Comparison of ENCODE assay signal across 8 mouse cellular contexts in genomic region chr8:83747661-83748346, GRCm38 (mm10). TPM values are rescaled to one million over a fixed set of nuclear protein-coding genes. Genes with fewer than 3 reads are reported as not detected.
A peak's percentile ranks its signal among the peaks of the same experiment; 100 is the strongest.
DNase-seq lines count a peak whose midpoint lies in the region; ATAC-seq lines count a peak whose summit lies in the region.

No protein-coding gene starts in this region.

- H3K4me3 ChIP-seq in intestine, embryonic 14.5 days (ENCODE audit: low read depth, low read length): peak overlapping the region; percentile 22
- peak overlapping the region; percentile 28 for H3K4me3 ChIP-seq in midbrain, embryonic 14.5 days (replicated peaks; ENCODE audit: low read depth, low read length)

- peaks cover 12% of the 10 kb centered on the region for H3K4me1 ChIP-seq in intestine, embryonic 14.5 days (replicated peaks; ENCODE audit: control insufficient read depth, insufficient read depth, low read length)
- H3K4me1 ChIP-seq in midbrain, embryonic 14.5 days (ENCODE audit: control insufficient read depth, insufficient read depth, low read length): peaks cover 3% of the 10 kb centered on the region; the same call in 1 of the 2 replicates

- H3K9ac ChIP-seq in intestine, embryonic 14.5 days (ENCODE audit: low read length): 0 out of 2 replicates have a peak overlapping the region, but pooled peaks have one; percentile 31
- H3K9ac ChIP-seq in midbrain, embryonic 14.5 days (replicated peaks; ENCODE audit: low read length): peak overlapping the region; percentile 57

- no peaks in the 10 kb centered on the region for H3K9me3 ChIP-seq in intestine, embryonic 14.5 days (ENCODE audit: control insufficient read depth, low read length)
- no peaks in the 10 kb centered on the region for H3K9me3 ChIP-seq in midbrain, embryonic 14.5 days (ENCODE audit: control insufficient read depth, low read length)

- 2% methylated on average over 28 of the region's 28 CpGs for WGBS in intestine, embryonic 14.5 days
- 2% methylated on average over 28 of the region's 28 CpGs for WGBS in midbrain, embryonic 14.5 days

- H3K36me3 ChIP-seq in intestine, embryonic 14.5 days (ENCODE audit: control insufficient read depth, insufficient read depth, low read length): no peaks in the 10 kb centered on the region
- H3K36me3 ChIP-seq in midbrain, embryonic 14.5 days (ENCODE audit: control insufficient read depth, insufficient read depth, low read length): no peaks in the 10 kb centered on the region
- no peaks in the 10 kb centered on the region for H3K36me3 ChIP-seq in splenic B cell, adult 2 months (ENCODE audit: control insufficient read depth, insufficient read depth, low read length, poor library complexity, severe bottlenecking)

- peaks cover 4% of the 10 kb centered on the region; the same call in 1 of the 2 replicates for H3K27me3 ChIP-seq in intestine, embryonic 14.5 days (replicated peaks; ENCODE audit: control insufficient read depth, insufficient read depth, low read length)
- H3K27me3 ChIP-seq in midbrain, embryonic 14.5 days (ENCODE audit: control insufficient read depth, insufficient read depth, low read length): no peaks in the 10 kb centered on the region; the same call in 1 of the 2 replicates
- H3K27me3 ChIP-seq in splenic B cell, adult 2 months (ENCODE audit: control insufficient read depth, insufficient read depth, low read length, poor library complexity, severe bottlenecking): no peaks in the 10 kb centered on the region

- peak overlapping the region; percentile 51 for H3K4me2 ChIP-seq in intestine, embryonic 14.5 days (ENCODE audit: low read length)
- H3K4me2 ChIP-seq in midbrain, embryonic 14.5 days (ENCODE audit: low read length): peak overlapping the region; percentile 70

- peak; percentile 69 for ATAC-seq in granulocyte monocyte progenitor cell, adult 5-6 weeks (replicated peaks; ENCODE audit: poor library complexity, severe bottlenecking)
- ATAC-seq in intestine, embryonic 14.5 days (replicated peaks; ENCODE audit: low FRiP score, low TSS enrichment, low read depth): peak; percentile 60; the same call in 1 of the 2 replicates
- peak; percentile 69 for ATAC-seq in midbrain, embryonic 14.5 days (ENCODE audit: low FRiP score, low TSS enrichment)

- H3K27ac ChIP-seq in intestine, embryonic 14.5 days (ENCODE audit: low read depth): peak overlapping the region; percentile 80
- no peak overlapping the region for H3K27ac ChIP-seq in midbrain, embryonic 14.5 days (replicated peaks; ENCODE audit: low read depth, low read length)

- peak; percentile 59 to 67 for DNase-seq in cerebellum, postnatal 10 days
- DNase-seq in cerebellum, adult 11-12 months: no peak
- peak; percentile 48 for DNase-seq in embryo, embryonic 10 days (ENCODE audit: low spot score)
- DNase-seq in intestine, embryonic 14.5 days (ENCODE audit: low spot score): peak; percentile 69
- DNase-seq in liver: peak; percentile 50
- peak; percentile 68 for DNase-seq in midbrain, embryonic 14.5 days
- peak; percentile 93 for DNase-seq in splenic B cell, adult 2 months (ENCODE audit: low read depth, low spot score)

RNA-seq across cellular contexts. Expression of gene Adgre5, which starts 6.7 kb away (rescaled TPM):
- 21.4 and 25.7 TPM in 2 replicates for total RNA-seq in granulocyte monocyte progenitor cell, adult 5-6 weeks (2014; fragmentation: Nextera tagmentation)
- 21.7 and 27.2 TPM in 2 replicates for total RNA-seq in granulocyte monocyte progenitor cell, adult 5-6 weeks (2017)
- 40.2 and 41.4 TPM in 2 replicates for polyA plus RNA-seq in intestine, embryonic 14.5 days (2014; fragmentation: Nextera tagmentation; extraction: Ambion mirVana)
- 8.5 and 12.3 TPM in 2 replicates for polyA plus RNA-seq in midbrain, embryonic 14.5 days (2014; fragmentation: Nextera tagmentation; extraction: Ambion mirVana)

RNA-seq across cellular contexts. Expression of gene Ddx39, which starts 32.8 kb away (rescaled TPM):
- total RNA-seq in granulocyte monocyte progenitor cell, adult 5-6 weeks (2014; fragmentation: Nextera tagmentation): 115 and 123 TPM in 2 replicates
- total RNA-seq in granulocyte monocyte progenitor cell, adult 5-6 weeks (2017): 123 and 124 TPM in 2 replicates
- 220 and 222 TPM in 2 replicates for polyA plus RNA-seq in intestine, embryonic 14.5 days (2014; fragmentation: Nextera tagmentation; extraction: Ambion mirVana)
- polyA plus RNA-seq in midbrain, embryonic 14.5 days (2014; fragmentation: Nextera tagmentation; extraction: Ambion mirVana): 109 and 113 TPM in 2 replicates

RNA-seq across cellular contexts. Expression of gene Pkn1, which starts 48.8 kb away (rescaled TPM):
- total RNA-seq in granulocyte monocyte progenitor cell, adult 5-6 weeks (2014; fragmentation: Nextera tagmentation): 40.0 and 66.0 TPM in 2 replicates
- 54.5 and 65.6 TPM in 2 replicates for total RNA-seq in granulocyte monocyte progenitor cell, adult 5-6 weeks (2017)
- polyA plus RNA-seq in intestine, embryonic 14.5 days (2014; fragmentation: Nextera tagmentation; extraction: Ambion mirVana): 28.5 and 31.5 TPM in 2 replicates
- polyA plus RNA-seq in midbrain, embryonic 14.5 days (2014; fragmentation: Nextera tagmentation; extraction: Ambion mirVana): 26.6 TPM in 2 replicates
